Mouse (Mus musculus) embryonic facial prominence, embryonic 12.5 days (tissue): Measurements from ENCODE around the gene Dram1. TPM values are rescaled to one million over a fixed set of nuclear protein-coding genes. Genes with fewer than 3 reads are reported as not detected.

ENCODE experiments used
- ATAC-seq: fragments of 200-750 bp; cut with Nextera tagmentation; 2 replicates; pipeline ENCODE4 v1.8.0; 2017; ENCODE audit not compliant: insufficient number of reproducible peaks, insufficient read depth, low FRiP score, low TSS enrichment
- H3K27ac ChIP-seq: fragments of 300-500 bp; sonication (generic); 2 replicates; pipeline ENCODE4 v1.5.1; 2016; ENCODE audit warnings: mild to moderate bottlenecking
- H3K27me3 ChIP-seq: fragments of 300-500 bp; sonication (generic); 2 replicates; pipeline ENCODE4 v1.6.1; 2016; ENCODE audit warnings: mild to moderate bottlenecking, moderate library complexity
- H3K36me3 ChIP-seq: fragments of 300-500 bp; sonication (generic); 2 replicates; pipeline ENCODE4 v1.6.1; 2016; ENCODE audit warnings: mild to moderate bottlenecking
- H3K4me1 ChIP-seq: fragments of 300-500 bp; sonication (generic); 2 replicates; pipeline ENCODE4 v1.6.1; 2016
- H3K4me2 ChIP-seq: fragments of 300-500 bp; sonication (generic); replicated peaks from 2 replicates; pipeline ENCODE4 v1.6.1; 2016; ENCODE audit warnings: mild to moderate bottlenecking, moderate library complexity
- H3K4me3 ChIP-seq: fragments of 300-500 bp; sonication (generic); 2 replicates; pipeline ENCODE4 v1.5.1; 2016; ENCODE audit warnings: mild to moderate bottlenecking
- H3K9ac ChIP-seq: fragments of 300-500 bp; sonication (generic); 2 replicates; pipeline ENCODE4 v1.6.1; 2016; ENCODE audit warnings: mild to moderate bottlenecking, moderate library complexity
- H3K9me3 ChIP-seq: fragments of 300-500 bp; sonication (generic); 2 replicates; pipeline ENCODE4 v1.6.1; 2016; ENCODE audit warnings: mild to moderate bottlenecking, moderate library complexity
- WGBS: fragments of 180-500 bp; shearing (Covaris S2); methylation state at CpG from one replicate; pipeline ENCODE4 v1.1.7; 2016; 5-methylcytosine and 5-hydroxymethylcytosine counted together
- polyA plus RNA-seq: library from polyadenylated mRNA; unstranded; fragments of >200 nt; fragmentation: Nextera tagmentation; extraction: Ambion mirVana; gene quantifications from 2 replicates; pipeline ENCODE4 v1.2.1, GENCODE M21; 2016

Dram1 gene
- polyA plus RNA-seq, 1 experiment from 2014 or later, result 0.88 TPM

DNA sequence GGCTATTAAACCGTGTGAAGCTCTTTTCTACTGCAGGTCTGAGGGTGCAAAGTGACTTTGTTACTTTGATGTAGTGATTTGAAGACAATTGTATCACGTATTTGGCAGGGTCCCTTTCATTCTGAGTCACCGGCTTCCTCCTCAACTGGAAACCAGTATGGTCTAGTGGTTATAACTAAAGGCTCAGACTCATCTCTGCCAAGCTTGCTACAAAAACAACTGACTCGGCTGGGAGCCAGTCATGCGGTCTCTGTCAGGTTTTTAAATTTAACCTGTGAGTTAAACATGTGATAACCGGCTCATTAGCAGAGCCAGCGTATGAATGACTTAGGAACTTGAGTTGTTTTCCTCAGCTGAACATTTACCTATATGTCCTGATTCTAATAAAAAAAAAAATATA is 26.9 kb upstream of the Dram1 start:
- Histone ChIP-seq H3K36me3 (no peaks in the 10 kb centered on the region; the same call in 1 of the 2 replicates), H3K4me2 (no peak overlapping the region), H3K4me1 (no peaks in the 10 kb centered on the region), H3K9ac (no peak overlapping the region), H3K9me3 (no peaks in the 10 kb centered on the region), H3K4me3 (no peak overlapping the region), H3K27ac (no peak overlapping the region), H3K27me3 (no peaks in the 10 kb centered on the region)
- ATAC-seq, result no peak
- 85% methylated on average over 7 of the region's 7 CpGs for WGBS

DNA sequence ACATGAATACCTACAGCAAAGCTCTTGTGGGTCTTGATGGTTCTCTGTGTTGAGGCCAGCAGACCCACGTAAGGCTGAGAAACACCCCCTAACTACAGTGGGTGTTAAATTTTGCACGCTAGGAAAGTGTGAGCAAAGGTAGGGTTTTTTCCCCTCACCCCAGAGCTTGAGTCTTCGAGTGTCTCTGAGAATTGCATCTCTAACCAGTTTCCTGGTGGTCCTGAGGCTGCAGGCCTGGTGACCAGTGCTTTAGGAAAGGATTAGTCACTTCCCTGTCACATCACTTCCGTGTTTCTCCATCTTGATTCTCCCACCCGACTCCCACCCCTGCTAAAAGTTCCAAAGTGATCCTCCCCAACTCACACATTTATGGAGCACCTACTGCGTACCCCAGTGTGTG is 25.3 kb upstream of the Dram1 start:
- no peaks in the 10 kb centered on the region; the same call in 1 of the 2 replicates for H3K36me3 ChIP-seq
- ATAC-seq, result no peak
- no peak overlapping the region for H3K4me2 ChIP-seq
- no peaks in the 10 kb centered on the region for H3K27me3 ChIP-seq
- H3K27ac ChIP-seq, result no peak overlapping the region
- H3K9ac ChIP-seq, result no peak overlapping the region
- no peak overlapping the region for H3K4me3 ChIP-seq
- no peaks in the 10 kb centered on the region for H3K9me3 ChIP-seq
- WGBS, result 88% methylated on average over 6 of the region's 6 CpGs
- no peaks in the 10 kb centered on the region for H3K4me1 ChIP-seq

DNA sequence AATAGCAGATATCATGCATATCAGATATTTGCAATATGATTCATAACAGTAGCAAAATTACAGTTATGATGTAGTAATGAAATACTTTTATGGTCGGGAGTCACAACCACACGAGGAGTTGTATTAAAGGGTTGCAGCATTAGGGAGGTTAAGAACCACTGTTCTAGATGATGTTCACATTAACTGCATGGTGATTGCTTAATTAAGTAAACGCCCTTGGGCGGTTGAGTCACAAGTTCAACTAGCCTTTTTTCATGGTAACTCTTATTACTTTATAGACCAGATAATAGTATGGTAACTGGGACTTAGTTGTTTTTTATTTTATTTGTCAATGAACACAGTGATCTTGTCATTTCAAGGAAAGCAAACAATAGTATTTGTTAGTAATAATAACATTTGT is 24.1 kb upstream of the Dram1 start:
- no peaks in the 10 kb centered on the region for H3K4me1 ChIP-seq
- H3K27ac ChIP-seq, result no peak overlapping the region
- no peak for ATAC-seq
- no peaks in the 10 kb centered on the region for H3K9me3 ChIP-seq
- no peak overlapping the region for H3K4me2 ChIP-seq
- H3K27me3 ChIP-seq, result no peaks in the 10 kb centered on the region
- no peaks in the 10 kb centered on the region; the same call in 1 of the 2 replicates for H3K36me3 ChIP-seq
- no peak overlapping the region for H3K4me3 ChIP-seq
- WGBS, result 91% methylated on average over 4 of the region's 4 CpGs
- H3K9ac ChIP-seq, result no peak overlapping the region

DNA sequence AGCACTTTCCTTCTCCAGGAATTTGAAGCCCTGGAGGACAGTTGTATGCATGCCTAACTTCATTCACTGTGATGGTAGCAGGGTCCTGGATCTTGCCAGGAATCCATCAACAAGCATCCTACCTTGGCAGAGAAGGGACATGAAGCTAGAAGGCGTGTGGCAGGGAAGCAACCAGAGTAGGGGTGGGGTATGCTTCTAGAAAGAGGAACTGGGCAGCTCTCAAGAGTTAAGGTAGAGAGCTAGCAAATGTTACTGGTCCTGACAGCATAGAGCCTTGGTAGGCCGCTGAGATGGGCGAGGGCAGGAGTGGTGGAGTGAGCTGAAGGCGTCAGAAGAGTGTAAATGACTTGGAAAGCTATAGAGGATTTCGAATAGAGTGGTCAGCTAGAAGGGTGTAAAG is 20.4 kb upstream of the Dram1 start:
- Histone ChIP-seq H3K9me3 (no peaks in the 10 kb centered on the region), H3K27me3 (no peaks in the 10 kb centered on the region), H3K4me2 (no peak overlapping the region), H3K4me3 (no peak overlapping the region), H3K36me3 (no peaks in the 10 kb centered on the region; the same call in 1 of the 2 replicates), H3K27ac (no peak overlapping the region), H3K9ac (no peak overlapping the region), H3K4me1 (no peaks in the 10 kb centered on the region)
- no peak for ATAC-seq
- WGBS, result 94% methylated on average over 5 of the region's 5 CpGs

DNA sequence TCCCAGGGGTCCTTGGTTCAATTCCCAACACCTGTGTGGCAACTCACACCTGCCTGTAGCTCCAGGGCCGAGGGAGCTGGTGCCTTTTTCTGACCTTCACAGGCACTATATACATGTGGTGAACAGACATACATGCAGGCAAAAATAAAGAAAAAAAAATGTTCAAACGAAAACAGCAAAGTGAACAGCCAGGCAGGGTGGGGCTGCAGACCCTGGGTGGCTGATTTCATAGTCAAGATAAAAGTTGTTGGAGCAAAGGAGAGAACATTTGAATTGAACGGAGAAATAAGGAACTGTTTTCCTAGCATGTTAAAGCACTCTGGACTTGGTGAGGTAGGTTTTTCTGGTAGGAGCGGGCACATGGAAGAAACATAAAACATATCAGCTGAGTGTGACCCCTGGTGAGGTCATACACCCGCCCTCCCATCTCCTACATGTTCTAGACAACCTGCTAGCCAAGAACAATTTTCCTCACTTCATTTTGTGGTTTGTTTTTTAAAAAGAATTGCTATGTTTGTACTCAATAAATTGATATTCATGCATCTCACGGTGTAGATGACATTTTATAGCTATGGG is 19.9 kb upstream of the Dram1 start:
- WGBS, result 85% methylated on average over 6 of the region's 6 CpGs
- Histone ChIP-seq H3K4me1 (no peaks in the 10 kb centered on the region), H3K36me3 (no peaks in the 10 kb centered on the region; the same call in 1 of the 2 replicates), H3K9ac (no peak overlapping the region), H3K4me3 (no peak overlapping the region), H3K27me3 (no peaks in the 10 kb centered on the region), H3K27ac (no peak overlapping the region), H3K9me3 (no peaks in the 10 kb centered on the region), H3K4me2 (no peak overlapping the region)
- no peak for ATAC-seq

DNA sequence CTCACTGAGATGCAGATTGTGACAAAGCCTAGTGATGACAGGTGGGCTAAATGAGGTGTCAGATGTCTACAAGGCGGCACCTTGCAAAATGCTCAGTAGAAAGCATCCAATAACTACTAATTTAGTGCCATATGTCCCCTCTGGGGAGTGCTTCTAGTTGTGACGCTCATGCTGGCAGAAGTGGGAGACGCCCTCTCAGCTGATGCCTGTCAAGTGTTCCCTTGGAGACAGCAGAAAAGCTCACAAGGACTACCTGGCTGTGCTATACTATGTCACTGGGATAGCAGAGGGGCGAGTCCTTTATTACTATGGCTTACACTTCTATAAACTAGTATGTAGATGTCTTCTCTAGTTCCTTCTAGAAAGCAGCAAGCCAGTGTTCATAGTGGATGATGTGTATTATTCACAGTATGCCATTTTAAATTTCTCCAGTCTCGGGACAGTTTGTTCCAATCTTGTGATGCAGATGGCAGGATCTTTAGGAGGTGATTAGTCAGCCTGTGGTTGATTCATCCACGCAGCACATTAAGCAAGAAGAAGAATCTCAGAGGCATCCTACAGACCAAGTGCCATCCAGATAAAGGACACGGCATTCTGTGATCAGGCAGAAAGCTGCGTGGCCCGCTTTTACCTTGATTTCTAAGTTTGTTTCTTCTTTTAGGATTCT is 13.4 kb upstream of the Dram1 start:
- peaks cover 13% of the 10 kb centered on the region for H3K4me1 ChIP-seq
- 88% methylated on average over 9 of the region's 9 CpGs for whole genome bisulfite sequencing
- H3K9ac ChIP-seq, result no peak overlapping the region
- no peak overlapping the region for H3K4me3 ChIP-seq
- no peaks in the 10 kb centered on the region for H3K36me3 ChIP-seq
- no peaks in the 10 kb centered on the region for H3K27me3 ChIP-seq
- H3K9me3 ChIP-seq, result no peaks in the 10 kb centered on the region
- H3K27ac ChIP-seq, result no peak overlapping the region
- H3K4me2 ChIP-seq, result no peak overlapping the region
- no peak for ATAC-seq

DNA sequence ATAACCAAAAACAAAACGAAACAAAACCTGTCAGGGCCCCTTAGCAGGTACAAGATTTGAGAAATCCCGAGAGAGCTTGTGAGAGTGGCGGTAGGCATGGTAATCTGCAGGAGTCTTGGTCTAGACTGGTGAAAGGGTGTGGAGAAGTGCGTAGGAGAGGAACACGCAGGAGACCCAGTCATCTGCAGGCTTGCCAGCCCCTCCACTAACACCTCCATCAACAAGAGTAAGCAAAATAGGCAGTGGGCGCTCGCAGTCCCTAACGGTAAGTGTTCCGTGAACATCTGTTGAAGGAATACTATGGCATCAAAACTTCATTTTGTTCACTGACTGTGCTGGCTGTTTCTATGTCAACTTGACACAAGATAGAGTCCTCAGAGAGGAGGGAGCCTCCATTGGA is 12.6 kb upstream of the Dram1 start:
- H3K4me3 ChIP-seq, result no peak overlapping the region
- H3K36me3 ChIP-seq, result no peaks in the 10 kb centered on the region
- no peak for ATAC-seq
- no peak overlapping the region for H3K9ac ChIP-seq
- no peaks in the 10 kb centered on the region for H3K27me3 ChIP-seq
- H3K9me3 ChIP-seq, result no peaks in the 10 kb centered on the region
- 89% methylated on average over 9 of the region's 9 CpGs for WGBS
- H3K4me1 ChIP-seq, result peaks cover 13% of the 10 kb centered on the region
- no peak overlapping the region for H3K27ac ChIP-seq
- H3K4me2 ChIP-seq, result no peak overlapping the region

DNA sequence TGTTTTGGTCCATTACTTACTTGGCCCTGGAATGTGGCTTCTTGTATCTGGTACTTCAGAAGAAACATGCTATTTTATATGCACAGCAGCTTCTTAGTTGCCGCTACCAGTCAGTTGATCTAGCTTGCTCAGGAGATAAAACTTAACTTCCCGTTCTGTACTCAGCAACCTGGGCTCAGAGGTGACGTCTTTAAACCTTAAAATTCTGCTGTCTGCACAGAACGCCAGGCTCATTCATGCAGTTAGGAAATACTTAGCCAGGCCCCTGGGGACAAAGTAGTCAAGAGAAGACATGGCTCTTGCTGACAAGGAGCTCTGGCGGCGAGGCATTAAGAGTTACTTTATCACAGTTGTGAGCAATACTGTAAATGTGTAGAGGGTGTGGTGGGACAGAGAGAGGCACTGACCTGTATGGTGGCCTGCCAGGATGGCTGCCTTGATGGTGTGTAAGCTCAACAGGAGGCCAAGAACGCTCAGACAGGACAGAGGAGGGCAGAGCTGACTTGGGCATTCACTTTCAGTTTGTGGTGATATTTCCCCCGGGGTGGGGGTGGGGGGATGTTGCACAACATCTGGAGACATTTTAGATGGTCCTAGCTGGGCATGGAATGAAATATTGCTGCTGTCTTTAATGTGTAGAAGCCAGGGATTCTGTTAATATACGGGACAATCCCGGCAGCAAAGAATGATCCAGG is 11.4 kb upstream of the Dram1 start:
- Histone ChIP-seq H3K4me3 (no peak overlapping the region), H3K36me3 (no peaks in the 10 kb centered on the region), H3K4me1 (peaks cover 13% of the 10 kb centered on the region), H3K9ac (no peak overlapping the region), H3K4me2 (no peak overlapping the region), H3K9me3 (no peaks in the 10 kb centered on the region), H3K27me3 (no peaks in the 10 kb centered on the region), H3K27ac (no peak overlapping the region)
- peak; percentile 67; the same call in 1 of the 2 replicates for ATAC-seq
- 36% methylated on average over 10 of the region's 10 CpGs for WGBS

DNA sequence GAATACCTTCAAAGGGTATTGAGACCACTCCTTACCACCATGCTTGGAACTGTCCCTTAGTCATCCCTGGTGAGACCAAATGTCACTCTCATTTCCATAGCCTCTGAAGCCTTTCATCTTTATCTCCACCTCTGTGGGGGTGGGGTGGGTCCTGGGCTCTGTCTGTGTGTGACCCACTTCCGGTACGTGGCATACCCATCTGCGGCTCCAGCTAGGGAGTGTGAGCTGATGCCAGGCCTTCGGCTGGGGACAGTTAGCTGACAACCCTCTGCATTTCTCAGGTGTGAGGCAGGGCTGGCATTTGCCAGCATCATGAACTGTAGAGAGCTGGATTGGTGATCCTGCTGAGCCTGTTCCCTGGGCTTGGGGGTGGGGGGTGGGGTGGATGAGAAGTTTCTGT is 10.7 kb upstream of the Dram1 start:
- Histone ChIP-seq H3K27ac (no peak overlapping the region), H3K4me2 (no peak overlapping the region), H3K4me3 (no peak overlapping the region), H3K4me1 (peaks cover 13% of the 10 kb centered on the region), H3K9me3 (no peaks in the 10 kb centered on the region), H3K9ac (no peak overlapping the region), H3K36me3 (no peaks in the 10 kb centered on the region), H3K27me3 (no peaks in the 10 kb centered on the region)
- ATAC-seq, result no peak
- WGBS, result 54% methylated on average over 4 of the region's 4 CpGs

DNA sequence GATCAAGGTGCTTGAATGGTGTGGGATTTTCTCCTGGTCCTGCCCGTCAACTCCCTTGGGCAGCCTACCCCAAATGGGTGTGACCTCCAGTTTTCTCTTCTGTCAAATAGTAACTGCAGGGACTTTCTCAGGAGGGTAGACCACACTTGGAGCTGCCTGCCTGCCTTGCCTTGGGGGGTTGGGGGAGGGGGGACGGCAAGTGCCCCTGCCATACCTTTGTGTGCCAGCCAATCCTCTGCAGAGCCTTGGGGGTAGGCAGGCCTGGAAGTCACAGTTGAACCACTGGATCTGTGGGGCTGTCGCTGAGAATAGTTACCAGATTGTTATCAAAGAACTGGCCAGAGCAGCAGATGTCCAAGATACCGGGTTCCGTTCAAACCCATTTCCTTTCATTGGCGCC is 7.4 kb upstream of the Dram1 start:
- ATAC-seq, result no peak
- no peak overlapping the region for H3K4me3 ChIP-seq
- H3K9ac ChIP-seq, result no peak overlapping the region
- no peaks in the 10 kb centered on the region; the same call in 1 of the 2 replicates for H3K27me3 ChIP-seq
- no peak overlapping the region for H3K27ac ChIP-seq
- WGBS, result 59% methylated on average over 6 of the region's 6 CpGs
- no peak overlapping the region for H3K4me2 ChIP-seq
- H3K36me3 ChIP-seq, result no peaks in the 10 kb centered on the region
- H3K4me1 ChIP-seq, result peaks cover 13% of the 10 kb centered on the region
- H3K9me3 ChIP-seq, result no peaks in the 10 kb centered on the region

DNA sequence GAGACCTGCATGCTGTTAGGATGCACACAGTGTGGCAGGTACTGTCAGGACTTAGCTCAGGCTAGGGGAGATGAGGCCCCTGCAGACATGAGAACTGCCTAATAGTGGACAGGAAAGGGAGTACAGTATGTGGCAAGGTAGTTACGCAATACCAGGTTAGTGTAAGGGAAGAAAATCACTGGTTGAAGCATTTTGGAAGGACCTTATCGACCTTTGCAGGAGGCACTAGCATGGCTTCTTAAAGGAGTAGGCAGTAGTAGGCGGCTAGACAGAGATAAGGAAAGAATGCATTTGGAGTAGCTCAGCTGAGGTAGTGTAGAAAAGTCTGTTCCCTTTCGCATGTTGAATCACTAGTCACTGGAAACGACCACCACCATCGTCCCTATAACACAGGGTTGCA is 6.9 kb upstream of the Dram1 start:
- no peak overlapping the region for H3K4me2 ChIP-seq
- no peaks in the 10 kb centered on the region for H3K9me3 ChIP-seq
- WGBS, result 75% methylated on average over 6 of the region's 6 CpGs
- no peak overlapping the region for H3K4me3 ChIP-seq
- no peaks in the 10 kb centered on the region for H3K36me3 ChIP-seq
- H3K27ac ChIP-seq, result no peak overlapping the region
- no peak for ATAC-seq
- no peaks in the 10 kb centered on the region; the same call in 1 of the 2 replicates for H3K27me3 ChIP-seq
- H3K9ac ChIP-seq, result no peak overlapping the region
- H3K4me1 ChIP-seq, result peaks cover 14% of the 10 kb centered on the region

DNA sequence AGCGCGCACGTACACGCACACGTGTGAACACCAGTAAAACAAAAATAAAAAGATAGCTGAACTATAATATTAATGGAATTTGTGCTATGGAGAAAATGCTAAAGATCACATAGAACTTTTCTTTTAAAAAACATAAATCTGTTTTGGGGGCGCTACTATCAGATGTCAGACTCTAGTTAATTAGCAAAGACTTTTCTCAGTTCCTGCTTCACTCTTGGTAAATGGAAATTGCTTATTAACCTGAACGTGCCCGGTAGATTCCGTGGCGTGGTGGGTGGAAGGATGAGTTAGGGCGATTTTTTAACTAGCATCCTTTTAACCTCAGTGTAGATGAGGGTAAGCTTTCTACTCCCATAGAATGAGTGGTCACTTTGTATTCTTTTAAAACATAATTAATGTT is 6.4 kb upstream of the Dram1 start:
- H3K27me3 ChIP-seq, result no peaks in the 10 kb centered on the region; the same call in 1 of the 2 replicates
- H3K27ac ChIP-seq, result no peak overlapping the region
- H3K9ac ChIP-seq, result no peak overlapping the region
- WGBS, result 92% methylated on average over 11 of the region's 11 CpGs
- peaks cover 14% of the 10 kb centered on the region for H3K4me1 ChIP-seq
- H3K36me3 ChIP-seq, result no peaks in the 10 kb centered on the region
- no peak overlapping the region for H3K4me3 ChIP-seq
- no peaks in the 10 kb centered on the region for H3K9me3 ChIP-seq
- H3K4me2 ChIP-seq, result no peak overlapping the region
- ATAC-seq, result no peak
